Mouse (Mus musculus) embryonic facial prominence, embryonic 14.5 days (tissue): ENCODE measurements around the gene Fsd1. TPM values are rescaled to one million over a fixed set of nuclear protein-coding genes. Genes with fewer than 3 reads are reported as not detected.
"Not testable (repeated sequence)": the region's sequence is repeated elsewhere in the genome, so short reads cannot be mapped to it uniquely, and the experiment has no call there.

Experiments
- ATAC-seq: fragments of 200-750 bp; cut with Nextera tagmentation; 2 replicates; pipeline ENCODE4 v1.8.0; 2017; ENCODE audit warnings: low read depth, moderate number of reproducible peaks, moderate TSS enrichment
- DNase-seq: peaks from one replicate; pipeline ENCODE4 v3.0.0-alpha.2; 2015; ENCODE audit warnings: low spot score
- H3K27ac ChIP-seq: fragments of 300-500 bp; sonication (generic); replicated peaks from 2 replicates; pipeline ENCODE4 v1.5.1; 2014; ENCODE audit warnings: low read depth, mild to moderate bottlenecking, low read length, moderate library complexity
- H3K27me3 ChIP-seq: fragments of 300-500 bp; sonication (generic); replicated peaks from 2 replicates; pipeline ENCODE4 v1.6.1; 2014; ENCODE audit warnings: low read length; ENCODE audit not compliant: control insufficient read depth, insufficient read depth
- H3K36me3 ChIP-seq: fragments of 300-500 bp; sonication (generic); 2 replicates; pipeline ENCODE4 v1.6.1; 2014; ENCODE audit warnings: low read length, mixed read lengths; ENCODE audit not compliant: control insufficient read depth, insufficient read depth
- H3K4me1 ChIP-seq: fragments of 300-500 bp; sonication (generic); 2 replicates; pipeline ENCODE4 v1.6.1; 2014; ENCODE audit warnings: antibody characterized with exemption, low read length; ENCODE audit not compliant: control insufficient read depth, insufficient read depth
- H3K4me2 ChIP-seq: fragments of 300-500 bp; sonication (generic); 2 replicates; pipeline ENCODE4 v1.6.1; 2014; ENCODE audit warnings: low read depth, mild to moderate bottlenecking, low read length, moderate library complexity, mixed read lengths
- H3K4me3 ChIP-seq: fragments of 300-500 bp; sonication (generic); 2 replicates; pipeline ENCODE4 v1.5.1; 2014; ENCODE audit warnings: low read depth, mild to moderate bottlenecking, low read length
- H3K9ac ChIP-seq: fragments of 300-500 bp; sonication (generic); 2 replicates; pipeline ENCODE4 v1.6.1; 2014; ENCODE audit warnings: low read depth, mild to moderate bottlenecking, low read length, moderate library complexity, mixed read lengths
- H3K9me3 ChIP-seq: fragments of 300-500 bp; sonication (generic); 2 replicates; pipeline ENCODE4 v1.6.1; 2016; ENCODE audit warnings: low read length; ENCODE audit not compliant: control insufficient read depth
- WGBS: fragments of 180-500 bp; shearing (Covaris S2); extraction: QIAGEN DNeasy Blood & Tissue Kit; methylation state at CpG from one replicate; pipeline ENCODE4 v1.1.7; 2014; 5-methylcytosine and 5-hydroxymethylcytosine counted together
- polyA plus RNA-seq: library from polyadenylated mRNA; unstranded; fragments of >200 nt; fragmentation: Nextera tagmentation; extraction: Ambion mirVana; gene quantifications from 2 replicates; pipeline ENCODE4 v1.2.1, GENCODE M21; 2014

The Fsd1 gene
- polyA plus RNA-seq: 13.0 and 19.8 TPM in 2 replicates

DNA sequence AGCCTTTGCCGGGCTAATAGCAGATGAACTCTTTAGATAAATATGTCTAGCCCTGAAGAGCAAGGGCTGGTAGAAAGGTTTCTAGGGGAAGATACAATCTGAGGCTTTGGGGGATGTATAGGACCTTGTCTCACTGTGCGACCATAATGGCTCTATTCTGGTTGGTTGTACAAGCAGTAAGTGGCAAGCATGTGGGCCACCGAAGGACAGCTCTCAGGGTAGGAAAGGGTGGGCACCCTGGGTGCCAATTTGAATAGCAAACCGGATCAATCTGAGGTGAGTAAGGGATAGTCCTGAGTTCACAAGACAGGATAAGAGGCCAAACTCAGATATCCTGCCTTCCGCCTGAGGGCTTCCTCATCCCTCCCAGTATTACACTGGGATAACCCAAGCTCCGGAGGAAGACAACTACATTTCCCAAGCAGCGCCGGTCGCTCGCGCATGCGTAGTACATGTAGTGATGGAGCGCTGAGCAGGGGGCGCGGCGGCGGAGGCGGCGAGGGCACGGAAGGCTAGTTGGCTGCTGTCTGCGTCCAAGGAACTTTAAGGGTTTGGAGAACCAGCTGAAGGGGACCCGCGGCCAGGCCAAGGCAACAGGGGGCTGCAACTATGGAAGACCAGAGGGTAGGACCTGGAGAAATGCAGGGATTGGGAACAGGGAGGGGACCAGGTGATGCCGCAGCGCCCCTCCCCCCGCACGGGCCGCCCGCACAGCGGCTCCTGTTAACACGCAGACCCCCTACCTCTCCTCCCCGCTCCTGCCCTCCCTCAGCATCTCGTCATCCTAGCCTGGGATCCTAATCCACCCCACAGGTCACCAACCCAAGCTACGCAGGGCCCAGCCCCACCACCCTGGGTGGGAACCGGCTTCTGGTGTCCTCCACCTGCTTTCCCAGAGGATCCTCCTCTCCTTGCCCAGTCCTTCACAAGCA, at the start of gene Fsd1:
TSS of gene Fsd1 (plus strand) at position 480 of the 932 bp plus-strand sequence.
- Histone ChIP-seq H3K27ac (no peak within 1 kb of the TSS), H3K36me3 (0 out of 2 replicates have a peak, but pooled peaks cover 3% of the 10 kb centered on the region), H3K4me3 (peak within 1 kb of the TSS; percentile 50), H3K9ac (peak within 1 kb of the TSS; percentile 60), H3K4me2 (peak within 1 kb of the TSS; percentile 68), H3K4me1 (no peaks in the 10 kb centered on the region), H3K9me3 (no peaks in the 10 kb centered on the region), H3K27me3 (no peaks in the 10 kb centered on the region)
- ATAC-seq (peak; percentile 74), DNase-seq (peak; percentile 83)
- 9% methylated on average over 31 of the region's 35 CpGs for WGBS

DNA sequence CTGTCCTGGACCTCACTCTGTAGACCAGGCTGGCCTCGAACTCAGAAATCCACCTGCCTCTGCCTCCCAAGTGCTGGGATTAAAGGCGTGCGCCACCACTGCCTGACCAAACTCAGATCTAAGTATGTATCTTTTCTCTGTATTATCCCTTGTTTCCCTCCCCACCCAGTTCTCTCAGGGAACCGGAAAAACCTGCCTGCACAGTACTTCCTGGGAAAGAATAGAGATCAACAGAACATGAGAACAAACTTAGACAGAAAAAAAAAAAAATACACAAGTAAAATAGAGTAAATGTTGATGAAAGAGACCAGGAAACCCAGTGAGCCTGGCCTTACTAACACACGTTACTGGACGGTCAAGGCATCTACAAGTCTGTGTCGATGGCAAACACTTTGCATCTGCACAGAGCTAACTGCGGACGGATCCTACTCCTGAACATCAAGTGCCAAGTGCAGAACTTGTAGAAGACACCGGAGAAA, 41.9 kb upstream of the Fsd1 start:
- peak overlapping the region; percentile 85 for H3K27ac ChIP-seq
- H3K4me3 ChIP-seq: peak overlapping the region; percentile 48
- peak overlapping the region; percentile 78 for H3K4me2 ChIP-seq
- DNase-seq: peak; percentile 66
- WGBS: 29% methylated on average over 10 of the region's 10 CpGs
- peaks cover 16% of the 10 kb centered on the region; the same call in 1 of the 2 replicates for H3K36me3 ChIP-seq
- not testable (repeated sequence) for H3K27me3 ChIP-seq, H3K4me1 ChIP-seq, H3K9me3 ChIP-seq
- peak overlapping the region; percentile 70 for H3K9ac ChIP-seq
- peak; percentile 3; the same call in 1 of the 2 replicates for ATAC-seq

GRCm38 (mm10) chr17:55944866-55945682, 41.2 kb upstream of the Fsd1 start:
- peak; percentile 87 for DNase-seq

DNA sequence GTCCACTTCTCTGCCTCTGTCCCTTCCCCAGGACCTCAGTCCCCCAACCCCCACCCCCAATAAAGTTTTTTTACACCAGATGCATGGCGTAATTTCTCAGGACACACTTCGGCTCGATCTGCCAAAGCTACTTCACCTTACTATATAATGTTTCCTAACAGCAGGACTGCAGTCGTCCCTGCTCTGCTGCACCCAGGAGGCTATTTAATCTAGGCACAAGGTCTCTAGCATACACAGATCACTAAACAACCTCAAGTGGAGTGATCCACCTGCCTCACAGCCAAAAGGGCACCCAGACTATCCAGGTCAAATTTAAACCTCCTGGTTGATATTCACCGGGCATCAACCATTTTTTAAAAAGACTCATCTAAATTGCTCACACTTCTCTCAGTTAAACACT, 40.6 kb upstream of the Fsd1 start:
- H3K36me3 ChIP-seq: peaks cover 5% of the 10 kb centered on the region; the same call in 1 of the 2 replicates
- no peaks in the 10 kb centered on the region for H3K9me3 ChIP-seq
- no peaks in the 10 kb centered on the region for H3K4me1 ChIP-seq
- peak overlapping the region; percentile 85 for H3K27ac ChIP-seq
- peak overlapping the region; percentile 70 for H3K9ac ChIP-seq
- no peak for ATAC-seq
- 30% methylated on average over 5 of the region's 5 CpGs for WGBS
- no peak for DNase-seq
- H3K4me3 ChIP-seq: peak overlapping the region; percentile 48
- no peaks in the 10 kb centered on the region for H3K27me3 ChIP-seq
- H3K4me2 ChIP-seq: peak overlapping the region; percentile 78

More at GRCm38 (mm10) chr17:55944866-55945682, 41.2 kb upstream of the Fsd1 start:
- H3K4me1 ChIP-seq, H3K36me3 ChIP-seq, H3K9me3 ChIP-seq, H3K27me3 ChIP-seq: not testable (repeated sequence)
- H3K4me3 ChIP-seq: peak overlapping the region; percentile 48
- H3K4me2 ChIP-seq: peak overlapping the region; percentile 78
- peak overlapping the region; percentile 85 for H3K27ac ChIP-seq
- WGBS: under 1% methylated on average over 32 of the region's 56 CpGs
- ATAC-seq: peak; percentile 98
- peak overlapping the region; percentile 70 for H3K9ac ChIP-seq

GRCm38 (mm10) chr17:55948647-55949046, 37.7 kb upstream of the Fsd1 start:
- no peak for DNase-seq

GRCm38 (mm10) chr17:55949400-55949799, 36.9 kb upstream of the Fsd1 start, which contains the start of gene Zfp119b:
Gene Zfp119b, minus strand, starts transcription at chr17:55949500.
- H3K4me3 ChIP-seq: no peak within 1 kb of the TSS
- no peaks in the 10 kb centered on the region for H3K36me3 ChIP-seq
- H3K9me3 ChIP-seq: no peaks in the 10 kb centered on the region
- no peaks in the 10 kb centered on the region for H3K4me1 ChIP-seq
- 83% methylated on average over 2 of the region's 2 CpGs for WGBS
- no peak within 1 kb of the TSS for H3K9ac ChIP-seq
- no peak within 1 kb of the TSS for H3K27ac ChIP-seq
- no peaks in the 10 kb centered on the region for H3K27me3 ChIP-seq
- no peak for DNase-seq
- H3K4me2 ChIP-seq: no peak within 1 kb of the TSS
- no peak for ATAC-seq

More at GRCm38 (mm10) chr17:55948647-55949046, 37.7 kb upstream of the Fsd1 start:
- H3K36me3 ChIP-seq: no peaks in the 10 kb centered on the region
- H3K4me2 ChIP-seq: no peak overlapping the region
- no peak overlapping the region for H3K27ac ChIP-seq
- no peak overlapping the region for H3K4me3 ChIP-seq
- H3K4me1 ChIP-seq: no peaks in the 10 kb centered on the region
- no peak overlapping the region for H3K9ac ChIP-seq
- 83% methylated on average over 4 of the region's 4 CpGs for WGBS
- no peak for ATAC-seq
- H3K27me3 ChIP-seq: no peaks in the 10 kb centered on the region
- no peaks in the 10 kb centered on the region for H3K9me3 ChIP-seq

- Histone ChIP-seq H3K4me1 (no peaks in the 10 kb centered on the region), H3K36me3 (no peaks in the 10 kb centered on the region), H3K9ac (no peak overlapping the region), H3K4me2 (no peak overlapping the region), H3K27ac (no peak overlapping the region), H3K27me3 (no peaks in the 10 kb centered on the region), H3K4me3 (no peak overlapping the region), H3K9me3 (no peaks in the 10 kb centered on the region)
- no peak for DNase-seq
- WGBS: 74% methylated on average over 9 of the region's 9 CpGs
- ATAC-seq: no peak
Observed at GRCm38 (mm10) chr17:55950601-55951000, 35.7 kb upstream of the Fsd1 start.

DNA sequence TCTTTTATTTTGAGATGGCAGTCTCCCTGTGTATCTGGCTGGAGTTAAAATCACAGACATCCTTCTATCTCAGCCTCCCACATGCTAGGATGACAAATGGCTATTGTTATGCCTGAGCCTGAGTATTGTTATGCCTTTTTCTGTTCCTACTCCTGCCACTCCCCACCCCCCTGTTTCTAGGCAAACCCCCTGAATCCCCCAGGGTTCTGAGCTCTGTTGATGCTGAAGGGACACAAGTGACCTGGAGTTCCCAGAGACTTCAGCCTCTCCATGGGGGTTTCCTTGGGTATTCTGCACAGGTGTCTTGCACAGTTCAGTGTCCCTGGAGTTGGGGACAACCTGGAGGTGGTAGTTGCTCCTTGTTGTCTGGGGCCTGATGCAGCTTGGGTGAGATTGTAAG, 34.3 kb upstream of the Fsd1 start:
- peaks cover 5% of the 10 kb centered on the region for H3K4me1 ChIP-seq
- H3K27me3 ChIP-seq: no peaks in the 10 kb centered on the region
- no peak overlapping the region for H3K27ac ChIP-seq
- ATAC-seq (no peak), DNase-seq (no peak)
- no peaks in the 10 kb centered on the region for H3K9me3 ChIP-seq
- no peak overlapping the region for H3K4me2 ChIP-seq
- no peak overlapping the region for H3K4me3 ChIP-seq
- no peaks in the 10 kb centered on the region for H3K36me3 ChIP-seq
- H3K9ac ChIP-seq: no peak overlapping the region
